Mouse (Mus musculus) frontal cortex, postnatal 14 days (tissue): ENCODE results near the gene Cdk4.
"Not testable (repeated sequence)": the region's sequence is repeated elsewhere in the genome, so short reads cannot be mapped to it uniquely, and the experiment has no call there.

ENCODE experiments used
- DNase-seq, 2 experiments: peaks; one replicate each; pipeline ENCODE4 v3.0.0; 2022; ENCODE audit warnings: low spot score in 2 of 2

Gene Cdk4

DNA sequence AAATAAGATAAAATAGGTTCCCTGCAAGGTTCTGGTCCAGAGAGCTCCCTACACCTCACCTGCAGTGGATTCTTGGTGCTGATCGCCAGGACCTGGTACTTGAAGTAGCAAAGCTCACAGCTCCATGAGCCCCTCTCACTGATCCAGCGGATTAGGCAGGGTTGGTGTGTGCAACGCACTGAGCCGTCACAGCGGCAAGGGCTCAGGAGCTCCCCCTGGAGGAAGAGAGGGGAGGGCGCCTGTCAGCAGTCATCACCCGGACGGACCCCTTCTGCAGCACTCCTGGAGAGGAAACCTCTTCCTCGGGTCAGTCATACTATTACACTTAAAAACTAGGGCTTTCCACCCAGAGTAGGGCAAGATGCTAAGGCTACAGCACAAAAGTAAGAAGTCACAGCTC is 5.2 kb upstream of the Cdk4 start:
- peak in 1 of 2 experiments; percentile 70 for DNase-seq

- DNase-seq: no peak
Observed at GRCm38 (mm10) chr10:127058708-127059107, 4.6 kb upstream of the Cdk4 start.

DNA sequence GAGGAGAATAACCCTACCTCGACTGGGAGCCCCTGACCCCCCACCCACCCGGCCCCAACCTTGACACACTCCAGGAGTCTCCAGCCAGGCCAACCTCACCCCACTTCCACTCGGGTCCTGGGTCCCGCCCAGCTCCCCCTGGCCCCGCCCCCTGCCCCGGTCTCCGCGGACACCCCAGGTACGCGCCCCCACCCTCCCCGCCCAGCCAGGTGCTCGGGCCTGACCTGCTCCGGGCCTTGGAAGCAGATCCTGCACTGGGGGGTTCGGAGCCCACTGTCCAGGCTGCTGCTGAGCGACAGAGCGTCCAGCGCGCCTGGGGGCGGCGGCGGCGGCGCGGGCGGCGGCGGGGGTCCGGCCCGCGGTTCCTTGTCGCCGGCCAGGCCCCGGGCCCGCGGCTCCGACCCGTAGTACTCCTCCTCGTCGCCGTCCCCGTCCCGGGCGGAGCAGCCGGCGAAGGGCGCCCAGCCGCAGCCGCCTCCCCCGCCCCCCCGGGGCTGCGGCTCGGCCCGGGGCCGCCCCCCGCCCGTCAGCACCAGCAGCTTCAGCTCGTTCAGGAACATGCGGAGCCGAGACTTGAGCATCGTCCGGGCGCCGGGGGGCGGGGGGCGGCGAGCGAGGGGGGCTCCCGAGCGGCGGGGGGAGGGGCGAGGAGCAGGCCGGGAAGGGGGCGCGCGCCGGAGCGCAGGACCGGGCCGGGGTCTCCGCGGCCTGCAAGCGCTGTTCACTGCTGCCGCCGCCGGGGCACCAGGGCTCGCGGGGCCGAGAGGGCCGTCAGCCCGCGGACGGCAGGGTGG is 4.0 kb upstream of the Cdk4 start:
- no peak for DNase-seq

DNA sequence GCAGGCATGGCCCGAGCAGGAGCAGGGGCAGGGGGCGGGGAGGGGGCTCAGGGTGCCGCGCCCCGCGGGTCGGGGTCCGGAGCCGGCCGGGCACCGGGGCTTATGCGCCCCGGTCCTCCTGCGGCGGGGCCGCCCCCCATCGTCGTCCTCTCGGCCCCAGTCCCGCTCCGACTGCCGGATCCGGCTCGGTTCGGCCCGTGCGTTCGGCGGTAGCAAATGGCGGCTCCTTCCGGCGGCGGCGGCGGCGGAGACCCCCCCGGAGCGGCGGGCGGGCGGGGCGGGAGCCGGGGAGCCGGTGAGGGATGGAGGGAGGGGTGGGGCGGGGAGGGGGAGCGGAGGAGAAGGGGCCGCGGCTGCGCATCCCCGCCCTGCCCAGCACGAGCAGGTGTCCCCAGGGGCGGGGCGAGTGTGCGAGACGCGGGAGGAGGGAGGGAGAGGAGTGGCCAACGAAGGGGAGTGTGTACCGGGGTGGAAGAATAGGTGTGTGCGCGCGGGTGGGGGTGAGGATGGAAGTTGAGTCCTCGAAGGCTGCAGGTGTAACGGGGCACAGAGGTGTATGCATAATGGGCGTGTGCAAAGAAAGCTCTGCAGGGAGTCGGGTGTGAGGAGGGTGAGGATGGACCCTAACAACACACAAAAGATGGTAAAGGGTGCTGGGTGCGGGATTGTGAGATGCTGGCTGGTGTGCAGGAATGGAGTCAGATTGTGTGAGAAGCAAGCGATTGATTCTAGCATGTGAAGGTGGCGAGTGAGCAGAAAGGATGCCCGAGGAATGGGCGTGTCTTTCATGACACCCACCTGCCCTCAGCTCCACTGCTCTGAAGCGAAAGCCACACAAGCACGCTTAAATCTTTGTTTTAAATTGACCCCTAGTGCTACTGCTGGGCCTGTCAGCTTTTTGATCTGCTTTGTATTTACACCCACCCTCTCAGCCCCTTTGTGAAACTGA is 3.1 kb upstream of the Cdk4 start, which contains the start of gene March9:
TSS of gene March9 (minus strand) at position 217 of the 949 bp plus-strand sequence.
- peak in 1 of 2 experiments; percentile 67 for DNase-seq

- no peak for DNase-seq
Observed at GRCm38 (mm10) chr10:127061085-127061484, 2.2 kb upstream of the Cdk4 start.

DNA sequence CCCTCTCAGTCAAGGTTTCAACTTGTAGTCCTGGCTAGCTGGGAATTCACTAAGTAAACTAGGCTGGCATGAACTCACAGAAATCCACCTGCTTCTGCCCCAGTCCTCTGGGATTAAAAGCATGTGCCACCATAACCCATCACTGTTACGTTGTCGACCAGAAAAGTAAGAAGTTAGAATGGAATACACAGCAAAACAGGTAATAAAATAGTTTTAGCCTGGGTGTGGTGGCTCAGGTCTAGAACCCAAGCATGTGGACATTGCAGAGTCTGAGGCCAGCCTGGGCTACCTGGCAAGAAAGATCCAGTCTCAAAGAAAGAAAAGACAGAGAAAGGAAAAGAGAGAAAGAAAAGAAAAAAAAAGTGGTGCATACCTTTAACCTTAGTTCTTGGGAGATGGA is 1.8 kb upstream of the Cdk4 start:
- DNase-seq: no peak

DNA sequence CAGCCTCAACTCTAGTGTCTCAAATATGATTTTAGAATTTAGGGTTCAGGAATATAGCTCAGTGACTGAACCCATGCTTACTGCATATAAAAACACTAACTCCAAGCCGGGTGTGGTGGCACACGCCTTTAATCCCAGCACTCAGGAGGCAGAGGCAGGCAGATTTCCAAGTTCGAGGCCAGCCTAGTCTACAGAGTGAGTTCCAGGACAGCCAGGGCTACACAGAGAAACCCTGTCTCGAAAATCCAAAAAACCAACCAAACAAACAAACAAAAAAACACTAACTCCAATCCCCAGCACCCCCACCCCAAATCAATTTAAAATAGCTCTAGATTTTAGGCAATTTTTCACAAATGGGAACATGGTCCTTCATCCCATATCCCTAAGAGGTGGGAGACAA is 1.2 kb upstream of the Cdk4 start:
- DNase-seq: not testable (repeated sequence)

- DNase-seq: no peak
Observed at GRCm38 (mm10) chr10:127062503-127062902, 831 bp upstream of the Cdk4 start.

GRCm38 (mm10) chr10:127063913-127064870 is 858 bp downstream of the Cdk4 start:
- DNase-seq: no peak

DNA sequence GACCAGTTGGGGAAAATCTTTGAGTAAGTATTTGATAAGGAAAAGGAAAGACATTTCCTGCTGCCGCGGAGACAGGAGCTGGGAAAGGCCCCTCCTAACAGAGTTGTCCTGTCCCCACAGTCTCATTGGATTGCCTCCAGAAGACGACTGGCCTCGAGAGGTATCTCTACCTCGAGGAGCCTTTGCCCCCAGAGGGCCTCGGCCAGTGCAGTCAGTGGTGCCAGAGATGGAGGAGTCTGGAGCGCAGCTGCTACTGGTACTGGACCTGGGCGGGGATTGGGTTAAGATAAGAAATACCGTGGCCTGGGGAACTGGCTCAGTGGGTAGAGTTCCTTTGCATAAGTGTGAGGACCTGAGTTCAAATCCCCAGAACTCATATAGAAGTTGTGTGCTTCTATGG is 2.6 kb downstream of the Cdk4 start:
- no peak for DNase-seq

DNA sequence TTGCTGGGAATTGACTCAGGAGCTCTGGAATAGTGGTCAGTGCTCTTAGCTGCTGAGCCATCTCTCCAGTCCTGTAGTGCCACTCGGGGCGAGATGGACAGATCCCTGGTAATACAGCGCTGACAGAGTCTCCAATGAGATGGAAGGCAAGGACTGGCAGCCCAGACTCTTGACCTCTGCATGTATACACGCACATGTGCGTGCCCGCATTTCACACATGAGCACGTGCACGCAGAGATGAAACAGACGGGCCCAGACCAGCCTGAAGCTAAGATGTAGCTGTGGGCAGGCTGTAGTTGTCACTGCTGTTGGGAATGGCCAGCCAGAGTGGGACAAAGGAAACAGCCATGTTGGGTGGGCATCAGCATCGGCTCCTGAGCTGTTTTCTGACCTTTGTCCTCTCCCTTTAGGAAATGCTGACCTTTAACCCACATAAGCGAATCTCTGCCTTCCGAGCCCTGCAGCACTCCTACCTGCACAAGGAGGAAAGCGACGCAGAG is 3.2 kb downstream of the Cdk4 start:
- DNase-seq: no peak

GRCm38 (mm10) chr10:127068360-127069038 is 5.2 kb downstream of the Cdk4 start:
- DNase-seq: no peak

GRCm38 (mm10) chr10:127069281-127070189 is 6.2 kb downstream of the Cdk4 start:
- DNase-seq: no peak

DNA sequence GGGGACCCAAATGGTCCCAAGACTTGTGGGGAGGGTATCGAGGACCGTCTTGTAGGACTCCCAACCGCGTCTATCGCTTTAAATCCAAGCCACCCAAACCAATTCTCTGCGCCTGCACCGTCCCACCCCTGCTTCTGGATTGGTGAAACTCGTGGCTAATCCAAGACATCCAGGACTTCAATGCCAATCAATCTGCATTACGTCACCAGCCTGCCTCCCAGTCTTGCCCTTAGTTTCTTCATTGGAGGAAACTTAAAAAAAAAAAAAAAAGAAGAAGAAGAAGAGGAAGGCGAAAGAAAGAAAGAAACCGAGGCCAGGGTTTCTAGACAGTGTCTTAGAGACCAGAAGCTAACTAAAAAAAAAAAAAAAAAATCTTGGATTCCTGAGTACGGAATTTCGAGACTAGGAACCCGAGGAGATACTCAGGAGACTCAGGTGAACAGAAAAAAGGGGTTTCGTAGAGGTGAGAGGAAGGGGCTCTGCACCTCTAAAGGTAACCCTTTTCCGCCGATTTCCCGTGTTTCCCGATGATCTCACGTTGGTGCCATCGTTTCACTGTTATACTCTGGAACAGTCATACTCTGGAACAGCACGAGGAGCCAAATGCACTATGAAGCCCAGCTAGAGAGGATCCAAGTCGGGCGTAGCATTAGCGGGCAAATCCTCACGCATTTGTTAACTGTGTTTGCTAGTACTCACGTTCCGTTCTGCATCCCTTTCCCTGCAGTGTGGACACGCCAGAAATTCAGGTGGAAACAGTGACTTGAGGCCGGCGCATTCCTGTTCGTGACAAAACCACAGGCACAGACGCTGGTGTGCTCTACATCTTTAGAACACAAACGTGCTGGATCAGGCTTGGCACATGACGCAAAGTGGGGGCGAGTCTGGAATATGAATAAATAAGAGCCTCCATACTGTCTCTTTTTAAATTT is 7.1 kb downstream of the Cdk4 start, which contains the start of gene Tspan31:
TSS of gene Tspan31 (minus strand) at position 75 of the 932 bp plus-strand sequence.
- peak; percentile 91 to 94 for DNase-seq

DNA sequence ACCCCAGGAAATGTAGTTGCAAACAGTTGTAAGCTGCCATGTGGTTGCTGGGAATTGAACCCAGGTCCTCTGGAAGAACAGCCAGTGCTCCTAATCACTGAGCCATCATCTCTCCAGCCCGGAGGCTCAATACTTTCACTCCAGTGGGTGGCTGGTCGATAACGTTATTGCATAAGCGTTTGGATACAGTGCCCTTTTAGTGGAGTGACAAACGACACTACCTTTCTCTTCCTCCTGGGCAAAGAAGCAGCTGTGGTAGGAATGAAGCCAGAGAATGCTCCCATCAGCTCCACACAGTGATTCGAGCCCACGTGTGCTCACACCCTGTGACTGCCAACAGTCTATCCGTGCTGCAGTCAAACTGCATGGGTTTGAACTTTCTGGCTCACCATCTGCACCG is 7.9 kb downstream of the Cdk4 start:
- no peak for DNase-seq

DNA sequence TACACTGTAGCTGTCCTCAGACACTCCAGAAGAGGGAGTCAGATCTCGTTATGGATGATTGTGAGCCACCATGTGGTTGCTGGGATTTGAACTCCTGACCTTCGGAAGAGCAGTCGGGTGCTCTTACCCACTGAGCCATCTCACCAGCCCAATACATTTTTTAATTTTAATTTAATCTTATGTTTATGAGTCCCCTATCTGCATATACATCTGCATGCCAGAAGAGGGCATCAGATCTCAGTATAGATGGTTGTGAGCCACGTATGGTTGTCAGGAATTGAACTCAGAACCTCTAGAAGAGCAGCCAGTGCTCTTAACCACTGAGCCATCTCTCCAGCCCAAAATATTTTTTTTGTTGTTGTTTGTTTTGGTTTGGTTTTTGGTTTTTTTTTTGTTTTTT is 8.9 kb downstream of the Cdk4 start:
- not testable (repeated sequence) for DNase-seq

GRCm38 (mm10) chr10:127072969-127073368 is 9.6 kb downstream of the Cdk4 start:
- DNase-seq: not testable (repeated sequence)

GRCm38 (mm10) chr10:127073981-127074380 is 10.6 kb downstream of the Cdk4 start:
- DNase-seq: no peak
